Mouse (Mus musculus): Measurements from ENCODE around the gene Abca7. TPM values are rescaled to one million over a fixed set of nuclear protein-coding genes. Genes with fewer than 3 reads are reported as not detected.

Gene Abca7
- polyA plus RNA-seq, 1 experiment = 7.5 TPM

Other genes starting within 250 kb of the Abca7 start
- 28.5 and 31.7 TPM in 2 replicates for gene Polrmt, start 249.9 kb upstream of the Abca7 start, polyA plus RNA-seq (2012; rRNA removed)
- 0.04 and 0.06 TPM in 2 replicates for gene Fgf22, start 241.4 kb upstream of the Abca7 start, polyA plus RNA-seq (2012; rRNA removed)
- gene Rnf126, start 229.5 kb upstream of the Abca7 start, polyA plus RNA-seq (2012; rRNA removed) = 54.5 and 59.4 TPM in 2 replicates
- gene Fstl3, start 219.2 kb upstream of the Abca7 start, polyA plus RNA-seq (2012; rRNA removed) = 41.4 and 44.3 TPM in 2 replicates
- gene Prss57, start 205.5 kb upstream of the Abca7 start, polyA plus RNA-seq (2012; rRNA removed) = 0.47 and 0.49 TPM in 2 replicates
- gene Palm, start 202.9 kb upstream of the Abca7 start, polyA plus RNA-seq (2012; rRNA removed) = 52.6 and 77.5 TPM in 2 replicates
- 0.66 and 0.92 TPM in 2 replicates for gene Misp, start 175.5 kb upstream of the Abca7 start, polyA plus RNA-seq (2012; rRNA removed)
- gene Ptbp1, start 142.1 kb upstream of the Abca7 start, polyA plus RNA-seq (2012; rRNA removed) = 140 and 166 TPM in 2 replicates
- 0.62 and 1.0 TPM in 2 replicates for gene Prtn3, start 122.0 kb upstream of the Abca7 start, polyA plus RNA-seq (2012; rRNA removed)
- 1.8 TPM in 2 replicates for gene Plppr3, start 121.9 kb upstream of the Abca7 start, polyA plus RNA-seq (2012; rRNA removed)
- gene Elane, start 110.2 kb upstream of the Abca7 start, polyA plus RNA-seq (2012; rRNA removed) = 0.19 TPM in 1 of 2 replicates, not detected in the other
- gene Cfd, start 105.6 kb upstream of the Abca7 start, polyA plus RNA-seq (2012; rRNA removed) = 564 and 1,194 TPM in 2 replicates
- 31.7 and 40.9 TPM in 2 replicates for gene Med16, start 87.6 kb upstream of the Abca7 start, polyA plus RNA-seq (2012; rRNA removed)
- gene Gm26602, start 85.6 kb upstream of the Abca7 start, polyA plus RNA-seq (2012; rRNA removed) = not detected in 2 replicates
- gene Kiss1r, start 79.5 kb upstream of the Abca7 start, polyA plus RNA-seq (2012; rRNA removed) = 5.5 and 5.7 TPM in 2 replicates
- 140 and 147 TPM in 2 replicates for gene R3hdm4, start 75.3 kb upstream of the Abca7 start, polyA plus RNA-seq (2012; rRNA removed)
- gene Arid3a, start 69.5 kb upstream of the Abca7 start, polyA plus RNA-seq (2012; rRNA removed) = 3.8 and 4.1 TPM in 2 replicates
- gene Wdr18, start 36.3 kb upstream of the Abca7 start, polyA plus RNA-seq (2012; rRNA removed) = 23.5 and 25.0 TPM in 2 replicates
- 0.04 TPM in 1 of 2 replicates, not detected in the other for gene Grin3b, start 25.8 kb upstream of the Abca7 start, polyA plus RNA-seq (2012; rRNA removed)
- gene Tmem259, start 12.2 kb upstream of the Abca7 start, polyA plus RNA-seq (2012; rRNA removed) = 135 and 159 TPM in 2 replicates
- 173 and 185 TPM in 2 replicates for gene Cnn2, start 7.9 kb upstream of the Abca7 start, polyA plus RNA-seq (2012; rRNA removed)
- gene Arhgap45, start 20.2 kb downstream of the Abca7 start, polyA plus RNA-seq (2012; rRNA removed) = 18.9 and 23.0 TPM in 2 replicates
- gene Polr2e, start 43.3 kb downstream of the Abca7 start, polyA plus RNA-seq (2012; rRNA removed) = 141 and 178 TPM in 2 replicates
- gene Gpx4, start 50.7 kb downstream of the Abca7 start, polyA plus RNA-seq (2012; rRNA removed) = 524 and 620 TPM in 2 replicates
- 34.0 and 35.4 TPM in 2 replicates for gene Sbno2, start 109.1 kb downstream of the Abca7 start, polyA plus RNA-seq (2012; rRNA removed)
- gene Stk11, start 119.3 kb downstream of the Abca7 start, polyA plus RNA-seq (2012; rRNA removed) = 77.3 and 89.9 TPM in 2 replicates
- gene Atp5d, start 142.1 kb downstream of the Abca7 start, polyA plus RNA-seq (2012; rRNA removed) = 367 and 372 TPM in 2 replicates
- gene Cbarp, start 144.3 kb downstream of the Abca7 start, polyA plus RNA-seq (2012; rRNA removed) = 9.2 and 12.2 TPM in 2 replicates
- gene Midn, start 151.8 kb downstream of the Abca7 start, polyA plus RNA-seq (2012; rRNA removed) = 21.2 and 30.5 TPM in 2 replicates
- gene Cirbp, start 169.5 kb downstream of the Abca7 start, polyA plus RNA-seq (2012; rRNA removed) = 249 and 276 TPM in 2 replicates
- gene 1600002K03Rik, start 176.4 kb downstream of the Abca7 start, polyA plus RNA-seq (2012; rRNA removed) = 18.4 and 21.5 TPM in 2 replicates
- gene Efna2, start 183.0 kb downstream of the Abca7 start, polyA plus RNA-seq (2012; rRNA removed) = 3.0 and 3.3 TPM in 2 replicates
- 36.1 and 37.8 TPM in 2 replicates for gene Mum1, start 229.9 kb downstream of the Abca7 start, polyA plus RNA-seq (2012; rRNA removed)